Comparison of ENCODE assay signal across 20 mouse cellular contexts in the genomic region with DNA sequence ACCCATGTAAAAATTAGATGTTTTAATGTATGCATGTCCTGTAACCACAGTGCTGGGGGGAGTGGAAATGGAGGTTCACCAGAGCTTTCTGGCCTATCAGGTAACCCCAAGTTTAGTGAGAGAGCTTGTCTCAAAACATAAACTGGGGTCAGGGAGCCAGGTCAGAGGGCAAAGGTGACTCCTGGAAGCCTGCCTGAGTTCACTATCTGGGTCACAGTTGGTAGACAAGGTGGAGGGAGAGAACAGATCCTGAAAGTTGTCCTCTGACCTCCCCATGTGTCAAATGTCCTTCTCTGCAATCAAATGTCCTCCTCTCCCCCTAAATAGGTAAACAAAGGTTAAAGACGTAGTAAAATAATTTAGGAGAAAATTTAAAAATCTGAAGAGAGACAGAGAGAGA.
"Had no signal": no experiment of that assay in that cellular context is flagged by ENCODE, and none has a peak within 500 bp of the region (broad histone marks: within the 10 kb centered on the region; RNA-seq: fewer than 3 reads in every experiment).

No protein-coding gene starts in this region.

- H3K27me3 ChIP-seq: heart, embryonic 12.5 days; hindbrain, embryonic 13.5 days; hindbrain, embryonic 15.5 days; kidney, embryonic 15.5 days; limb, embryonic 13.5 days; limb, embryonic 15.5 days had no signal

- H3K9me3 ChIP-seq: hindbrain, embryonic 13.5 days; hindbrain, embryonic 15.5 days; limb, embryonic 13.5 days; limb, embryonic 15.5 days had no signal

- H3K27ac ChIP-seq: hindbrain, embryonic 13.5 days; hindbrain, embryonic 15.5 days; hindbrain, postnatal 0 days; kidney, embryonic 15.5 days; kidney, postnatal 0 days; limb, embryonic 13.5 days; limb, embryonic 15.5 days; liver, embryonic 14.5 days had no signal

- H3K4me2 ChIP-seq: heart, embryonic 12.5 days; hindbrain, embryonic 13.5 days; hindbrain, embryonic 15.5 days; kidney, embryonic 15.5 days; limb, embryonic 13.5 days; limb, embryonic 15.5 days; liver, embryonic 11.5 days had no signal

- ATAC-seq: hindbrain, postnatal 0 days; intestine, embryonic 16.5 days had no signal

- DNase-seq: gastrocnemius, postnatal 10 days; gastrocnemius, postnatal 36 days; kidney, adult 11 months; kidney, adult 2 months; kidney, adult 9 months; kidney, postnatal 14 days; kidney, postnatal 36 days; layer of hippocampus, postnatal 36 days; left cerebral cortex, postnatal 4 days had no signal

- H3K4me3 ChIP-seq: heart, embryonic 12.5 days; hindbrain, embryonic 13.5 days; hindbrain, embryonic 15.5 days; kidney, embryonic 15.5 days; limb, embryonic 13.5 days; limb, embryonic 15.5 days had no signal

- H3K9ac ChIP-seq: heart, embryonic 12.5 days; hindbrain, embryonic 13.5 days; hindbrain, embryonic 15.5 days; kidney, embryonic 15.5 days; limb, embryonic 13.5 days; limb, embryonic 15.5 days; liver, embryonic 14.5 days had no signal
